Mouse (Mus musculus) olfactory bulb, adult 2 months (tissue): ENCODE measurements around the gene Dscaml1.

ENCODE experiments used
- CTCF ChIP-seq: fragments of 200-500 bp; IDR thresholded peaks from 2 replicates; pipeline ENCODE4 v1.5.1; 2012; ENCODE audit warnings: low read depth, mild to moderate bottlenecking, low read length, moderate library complexity; ENCODE audit not compliant: insufficient read depth
- POLR2A ChIP-seq: fragments of 200-500 bp; IDR thresholded peaks from 2 replicates; pipeline ENCODE4 v1.6.1; 2012; ENCODE audit warnings: mild to moderate bottlenecking, low read depth, low read length, moderate library complexity; ENCODE audit not compliant: insufficient read depth

DNA sequence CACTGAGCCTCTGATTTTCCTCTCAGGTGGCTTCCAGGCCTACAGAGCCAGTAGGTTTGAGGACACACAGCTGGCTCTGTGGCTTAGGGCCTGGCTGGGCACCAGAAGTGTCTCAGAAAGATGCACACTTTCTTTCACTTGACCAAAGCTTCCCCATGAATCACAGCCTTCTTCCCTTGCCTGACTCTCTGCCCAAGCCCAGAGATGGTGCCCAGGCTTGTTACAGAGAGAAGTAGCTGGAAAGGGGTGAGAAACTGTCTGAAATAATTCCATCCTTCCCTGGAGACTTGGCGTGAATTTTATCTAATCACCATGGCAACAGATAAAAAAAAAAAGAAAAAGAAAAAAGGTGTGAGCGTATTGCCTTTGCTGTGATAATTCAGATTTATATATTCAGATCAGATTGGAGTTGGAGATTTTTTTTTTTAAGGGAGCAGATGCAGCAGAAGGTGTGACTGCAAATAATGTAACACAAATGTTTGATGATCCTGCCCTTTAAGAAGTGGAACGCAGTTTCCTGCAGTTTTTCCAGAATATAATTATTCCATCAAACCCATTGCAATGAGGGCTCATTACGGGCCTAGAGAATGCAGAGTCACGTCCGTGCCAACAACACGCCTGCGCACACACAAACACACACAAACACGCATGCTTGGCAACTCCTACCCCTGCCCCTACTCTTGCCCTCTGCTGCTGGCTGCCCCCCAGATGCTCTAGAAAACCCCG, 44.5 kb downstream of the Dscaml1 start:
- TF ChIP-seq POLR2A (no peak), CTCF (no peak)
